Mouse (Mus musculus): ENCODE results near the gene Camta2. TPM values are rescaled to one million over a fixed set of nuclear protein-coding genes. Genes with fewer than 3 reads are reported as not detected.
A peak's percentile ranks its signal among the peaks of the same experiment; 100 is the strongest.

Camta2 gene
- total RNA-seq, 2 experiments from 2014 or later: 232 to 256 TPM

DNA sequence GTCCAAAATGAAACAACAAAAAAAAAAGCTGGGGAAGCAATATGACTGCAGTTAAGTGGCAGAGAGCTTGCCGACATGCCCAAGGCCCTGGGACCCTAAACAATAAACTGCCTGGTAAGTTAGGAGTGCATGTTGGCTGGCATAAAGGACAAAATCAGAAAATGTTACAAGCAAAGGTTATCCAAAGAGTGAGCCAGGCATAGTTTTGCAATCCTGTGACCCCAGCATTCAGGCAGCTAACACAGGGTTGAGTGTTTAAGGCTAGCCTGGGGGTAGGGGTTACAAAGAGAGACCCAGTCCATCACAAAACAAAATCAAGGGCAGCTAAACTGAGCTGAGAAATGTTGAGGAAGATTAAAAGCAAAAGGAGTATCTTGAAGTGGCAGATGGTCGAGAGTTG lies 11.1 kb upstream of the Camta2 start:
- intact Hi-C loops (cut with DNase I): no loop called here

DNA sequence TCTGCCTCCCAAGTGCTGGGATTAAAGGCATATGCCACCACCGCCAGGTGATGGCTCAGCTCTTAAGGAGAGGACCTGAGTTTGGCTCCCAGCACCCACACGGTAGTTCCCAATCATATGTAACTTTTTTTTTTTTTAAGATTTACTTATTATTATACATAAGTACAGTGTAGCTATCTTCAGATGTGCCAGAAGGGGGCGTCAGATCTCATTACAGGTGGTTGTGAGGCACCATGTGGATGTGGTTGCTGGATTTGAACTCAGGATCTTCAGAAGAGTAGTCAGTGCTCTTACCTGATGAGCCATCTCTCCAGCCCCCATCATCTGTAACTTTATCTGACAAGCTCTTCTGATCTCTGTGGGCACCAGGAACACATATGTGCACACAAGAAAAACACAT lies 9.5 kb upstream of the Camta2 start:
- no peak for DNase-seq (ENCODE audit: low spot score in 2 of 2)
- intact Hi-C loops (cut with DNase I): no loop called here

More for the DNA sequence above, 11.1 kb upstream of the Camta2 start:
- no peak for DNase-seq (ENCODE audit: low spot score in 2 of 2)

DNA sequence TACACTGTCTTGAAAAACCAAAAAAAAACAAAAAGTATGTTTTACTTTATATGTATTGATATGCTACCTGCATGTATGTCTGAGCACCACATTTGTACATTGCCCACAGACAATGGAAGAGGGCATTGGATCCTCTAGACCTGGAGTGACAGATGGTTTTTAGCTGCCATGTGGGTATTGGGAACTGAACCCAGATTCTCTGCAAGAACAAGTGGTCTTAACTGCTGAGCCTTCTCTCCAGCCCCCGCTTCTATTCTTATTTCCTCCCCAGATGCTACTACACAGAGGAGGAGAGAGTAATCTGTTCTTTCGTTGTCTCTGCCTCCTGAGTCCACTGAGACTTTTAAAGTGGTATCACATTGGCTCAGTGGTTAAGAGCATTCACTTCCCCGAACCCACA lies 5.6 kb upstream of the Camta2 start:
- DNase-seq (ENCODE audit: low spot score in 2 of 2): no peak
- intact Hi-C loops (cut with DNase I): no loop called here

DNA sequence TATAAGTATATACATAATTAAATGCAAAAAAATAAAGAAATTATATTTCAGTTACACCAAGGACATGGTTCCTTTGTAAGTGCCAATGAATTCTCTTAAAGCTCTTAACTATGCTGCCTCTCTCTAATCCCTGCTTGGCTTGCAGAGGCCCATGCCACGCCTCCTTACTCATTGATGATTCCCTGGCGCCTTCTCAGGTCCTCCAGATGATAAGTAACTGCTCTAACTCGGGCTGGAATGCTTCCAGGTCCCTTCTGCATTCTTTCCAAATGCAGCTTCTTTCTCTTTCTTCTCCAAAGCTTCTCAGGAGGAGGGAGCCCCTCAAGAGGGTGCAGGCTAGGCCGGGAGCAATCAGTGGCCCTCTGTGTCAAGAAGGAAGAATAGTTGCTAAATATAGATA lies 1.7 kb upstream of the Camta2 start:
- no peak for DNase-seq (ENCODE audit: low spot score in 2 of 2)
- intact Hi-C loops (cut with DNase I): loop anchor here (5.0 kb wide), 1 partner anchor 68 kb away; no protein-coding TSS in a partner anchor

DNA sequence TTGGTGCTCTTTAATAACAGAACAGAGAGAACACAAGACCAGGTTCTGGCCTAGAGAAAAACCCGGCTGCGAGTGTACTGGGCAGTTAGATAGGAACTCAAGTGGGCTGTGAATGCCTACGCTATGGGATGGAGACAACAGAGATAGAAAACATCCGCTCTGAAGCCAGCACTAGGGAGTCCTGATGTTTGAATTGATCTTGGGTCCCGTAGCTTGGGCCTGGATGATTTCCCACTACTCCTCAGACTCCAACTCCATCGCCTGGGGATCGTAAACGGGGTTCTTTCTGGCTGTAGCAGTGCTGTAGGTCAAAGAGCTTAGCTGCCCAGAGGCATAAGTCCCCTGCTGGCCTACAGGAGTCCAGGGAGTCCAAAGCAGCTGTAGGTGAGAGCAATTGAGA lies 467 bp upstream of the Camta2 start:
- intact Hi-C loops (cut with DNase I): loop anchor here (5.0 kb wide), 1 partner anchor 69 kb away; no protein-coding TSS in a partner anchor

DNA sequence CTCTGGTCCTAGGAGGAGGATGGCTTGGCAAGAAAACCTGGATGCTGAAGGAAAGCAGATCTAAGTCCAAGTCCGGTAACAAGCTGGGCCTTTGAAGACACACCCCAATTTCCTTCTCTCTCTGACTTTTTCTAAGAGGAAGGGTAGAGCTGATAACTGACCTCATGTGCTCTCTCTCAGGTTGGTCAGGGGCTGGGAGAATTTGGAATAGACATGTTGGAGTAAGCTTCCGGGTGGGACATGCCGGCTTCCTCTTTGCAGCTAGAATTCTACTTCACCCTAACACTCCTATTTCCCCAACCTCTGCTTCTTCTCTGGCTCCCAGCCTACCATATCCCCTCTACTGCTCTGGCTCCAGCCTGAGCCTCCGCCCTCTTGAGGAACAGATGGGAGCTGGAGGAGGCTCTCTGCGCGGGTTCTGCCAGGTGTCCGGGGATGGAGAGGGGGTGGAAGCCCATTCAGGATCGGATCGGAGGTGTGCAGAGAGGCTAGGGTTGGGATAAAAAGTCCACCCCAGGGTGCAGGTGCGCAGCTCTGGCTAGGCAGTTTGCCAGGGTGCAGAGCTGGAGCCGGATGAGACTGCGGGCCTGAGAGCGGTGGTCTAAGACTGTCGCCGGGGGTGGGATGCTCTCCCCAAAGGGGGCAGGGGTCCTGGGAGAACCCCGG lies 871 bp downstream of the Camta2 start:
- intact Hi-C loops (cut with DNase I): loop anchor here (1.0 to 5.0 kb wide), 3 partner anchors 14 to 70 kb away; partner anchors contain the start of genes Inca1, Kif1c and Spag7
- peak; percentile 64 to 80 for DNase-seq (ENCODE audit: low spot score in 2 of 2)

More for the DNA sequence above, 467 bp upstream of the Camta2 start:
- no peak for DNase-seq (ENCODE audit: low spot score in 2 of 2)

DNA sequence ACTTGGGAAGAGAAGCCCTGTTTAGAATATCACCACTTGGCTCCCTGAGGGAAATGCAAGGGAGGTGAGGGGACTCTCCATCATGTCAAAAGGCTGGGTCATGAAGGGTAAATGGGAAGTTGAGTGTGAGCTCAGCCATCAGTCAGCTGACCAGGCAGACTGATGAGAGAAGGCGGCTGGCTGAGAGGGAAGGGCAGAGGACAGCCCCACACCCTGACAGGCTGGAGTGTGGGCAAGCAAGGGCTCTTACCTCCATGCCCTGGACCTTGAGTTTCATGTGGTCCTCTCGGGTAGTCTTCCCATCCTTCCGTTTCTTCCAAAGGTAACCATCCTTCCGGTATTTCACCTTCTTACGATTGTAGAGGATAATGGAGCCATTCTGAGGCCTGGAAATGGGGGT lies 4.3 kb downstream of the Camta2 start:
- no peak for DNase-seq (ENCODE audit: low spot score in 2 of 2)

DNA sequence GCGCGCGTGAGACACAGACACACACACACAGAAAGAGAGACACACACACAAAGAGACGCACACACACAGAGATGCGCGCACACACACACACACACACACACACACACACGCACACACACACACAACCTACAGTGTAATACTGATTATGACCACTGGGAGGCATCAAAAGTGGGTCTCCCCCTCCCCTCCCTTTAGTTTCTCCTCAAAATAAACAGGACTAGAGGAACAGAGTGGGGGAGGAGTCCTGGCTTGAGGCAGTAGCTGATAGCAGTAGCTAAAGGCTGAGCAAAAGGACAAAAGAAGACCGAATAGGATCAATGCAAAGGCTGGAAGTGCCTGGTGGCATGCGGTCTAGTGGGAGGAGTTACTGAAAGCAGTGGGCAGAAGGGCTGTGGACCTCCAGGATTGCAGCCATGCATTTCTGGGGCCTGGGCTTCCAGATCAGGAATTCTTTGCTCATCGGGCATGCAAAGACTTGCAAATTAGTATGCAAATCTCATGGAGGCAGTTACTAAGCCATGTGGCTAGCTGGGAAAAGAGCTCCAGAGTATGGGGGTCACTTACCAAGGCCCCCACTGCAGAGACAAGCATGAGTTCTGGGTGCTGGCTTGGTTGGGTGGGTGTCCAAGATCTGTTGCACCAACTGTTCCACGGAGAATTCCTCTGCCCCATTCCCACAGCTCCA lies 5.9 kb downstream of the Camta2 start:
- intact Hi-C loops (cut with DNase I): no loop called here
- DNase-seq (ENCODE audit: low spot score in 2 of 2): no peak

More for the DNA sequence above, 4.3 kb downstream of the Camta2 start:
- intact Hi-C loops (cut with DNase I): no loop called here

DNA sequence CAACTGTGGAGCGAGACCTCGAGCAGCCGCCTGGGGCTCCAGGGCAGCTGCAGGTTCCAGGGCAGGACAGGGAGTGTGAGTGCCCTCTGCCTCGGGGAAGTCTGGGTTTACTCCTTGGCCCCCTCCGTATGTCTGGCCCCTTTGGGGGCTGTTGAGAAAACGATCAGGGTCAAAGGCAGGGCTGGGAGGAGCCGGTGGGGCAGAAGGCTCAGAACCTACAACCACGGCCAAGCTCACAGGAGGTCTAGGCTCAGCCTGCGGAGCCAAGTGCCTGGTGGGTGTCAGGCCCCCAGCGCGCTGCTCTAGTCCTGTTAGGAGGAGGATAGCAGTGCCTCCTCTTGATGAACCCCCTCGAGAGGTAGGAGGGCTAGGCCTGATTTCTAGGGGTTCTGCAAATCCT lies 6.7 kb downstream of the Camta2 start:
- intact Hi-C loops (cut with DNase I): no loop called here
- no peak for DNase-seq (ENCODE audit: low spot score in 2 of 2)

DNA sequence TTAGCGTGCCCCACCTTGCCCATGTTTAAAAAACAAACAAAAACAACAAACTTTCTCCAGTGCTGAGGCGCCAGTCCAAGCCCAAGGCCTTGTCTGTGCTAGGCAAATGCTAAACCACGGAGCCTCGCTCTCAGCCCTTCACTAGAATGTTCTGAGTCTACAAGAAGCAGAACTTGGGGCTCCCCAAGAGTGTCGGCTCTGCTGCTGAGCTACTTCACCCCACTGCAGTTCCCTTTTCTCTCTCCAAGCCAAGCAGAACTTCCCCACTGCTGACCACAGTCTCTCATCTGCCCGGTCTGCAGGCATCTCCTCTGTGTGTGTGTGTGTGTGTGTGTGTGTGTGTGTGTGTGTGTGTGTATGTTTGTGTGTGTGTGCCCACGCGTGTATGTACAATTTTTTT lies 8.0 kb downstream of the Camta2 start:
- DNase-seq (ENCODE audit: low spot score in 2 of 2): no peak
- intact Hi-C loops (cut with DNase I): no loop called here

DNA sequence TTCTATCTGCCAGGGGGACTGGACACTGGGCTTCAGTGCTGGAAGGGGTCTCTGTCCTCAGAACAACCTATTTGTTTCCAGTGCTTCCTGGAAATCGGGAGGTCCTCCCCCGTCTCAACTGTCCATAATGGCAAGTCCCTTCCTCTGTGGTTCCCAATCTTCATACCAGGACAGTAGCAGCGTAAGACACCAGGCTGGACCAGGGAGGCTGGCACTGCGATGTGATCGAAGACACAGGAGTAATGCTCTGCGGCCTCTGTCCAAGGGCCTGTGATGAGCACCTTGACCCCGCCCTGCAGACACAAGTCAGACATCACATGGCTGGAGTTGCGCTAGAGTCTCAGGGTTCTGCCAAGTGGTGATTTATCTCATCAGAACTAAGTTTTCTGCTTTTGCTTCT lies 8.5 kb downstream of the Camta2 start:
- intact Hi-C loops (cut with DNase I): no loop called here

DNA sequence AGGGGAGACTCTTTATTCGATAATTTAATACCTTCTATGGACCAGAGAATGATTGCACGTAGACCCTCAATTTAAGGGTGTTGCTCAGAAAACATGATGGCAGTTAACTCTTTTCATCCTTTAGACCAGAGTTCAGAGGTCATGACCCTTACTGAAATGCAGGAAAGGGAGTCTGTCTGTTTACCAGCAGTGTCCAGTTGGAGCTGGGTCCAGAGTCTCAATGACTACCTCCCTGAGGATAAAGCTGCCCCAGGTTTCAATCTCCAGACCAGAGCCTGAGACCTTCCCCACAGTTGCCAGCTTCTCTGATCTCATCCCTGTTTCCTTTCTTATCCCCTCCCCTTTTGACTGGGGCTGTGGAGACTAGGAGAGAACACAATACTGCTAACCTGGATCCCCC lies 9.3 kb downstream of the Camta2 start:
- no peak for DNase-seq (ENCODE audit: low spot score in 2 of 2)
- intact Hi-C loops (cut with DNase I): no loop called here

More for the DNA sequence above, 8.5 kb downstream of the Camta2 start:
- no peak for DNase-seq (ENCODE audit: low spot score in 2 of 2)

DNA sequence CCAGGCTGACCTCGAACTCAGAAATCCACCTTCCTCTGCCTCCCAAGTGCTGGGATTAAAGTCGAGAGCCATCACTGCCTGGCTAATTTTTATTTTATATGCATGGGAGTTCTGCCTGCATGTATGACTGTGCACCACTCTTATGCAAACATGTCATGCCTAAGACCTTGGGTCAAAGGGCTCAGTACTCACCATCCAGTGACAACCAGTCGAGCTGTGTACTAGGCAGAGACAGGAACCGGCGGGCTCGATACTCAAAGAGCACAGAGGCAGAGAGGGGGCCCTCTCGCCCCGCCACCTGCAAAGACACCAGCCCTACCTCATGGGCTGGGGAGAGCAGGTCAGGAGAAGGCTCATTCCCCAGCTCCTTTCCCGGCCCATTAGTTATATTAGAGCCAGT lies 9.8 kb downstream of the Camta2 start:
- no peak for DNase-seq (ENCODE audit: low spot score in 2 of 2)

DNA sequence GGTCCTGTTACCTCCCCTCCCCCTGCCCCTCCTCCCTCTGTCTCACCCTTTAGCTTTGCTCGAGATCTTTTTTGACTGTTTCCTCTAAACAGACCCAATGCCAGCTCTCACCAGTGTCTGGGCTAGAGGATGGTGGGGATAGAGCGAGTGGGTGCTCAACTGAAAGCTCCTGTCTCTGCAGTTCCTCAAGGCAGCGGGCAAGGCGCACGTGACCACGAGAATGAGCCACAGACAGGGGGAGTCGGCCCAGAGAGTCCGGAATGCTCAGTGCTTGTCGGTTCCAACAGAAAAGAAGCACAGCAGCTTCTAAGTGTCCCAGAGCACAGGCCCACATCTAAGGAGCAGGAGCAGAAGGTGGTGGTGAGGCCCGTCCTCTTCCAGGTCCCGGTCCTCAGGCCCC lies 13.4 kb downstream of the Camta2 start:
- DNase-seq (ENCODE audit: low spot score in 2 of 2): no peak
- intact Hi-C loops (cut with DNase I): no loop called here

More for the DNA sequence above, 9.8 kb downstream of the Camta2 start:
- intact Hi-C loops (cut with DNase I): no loop called here

DNA sequence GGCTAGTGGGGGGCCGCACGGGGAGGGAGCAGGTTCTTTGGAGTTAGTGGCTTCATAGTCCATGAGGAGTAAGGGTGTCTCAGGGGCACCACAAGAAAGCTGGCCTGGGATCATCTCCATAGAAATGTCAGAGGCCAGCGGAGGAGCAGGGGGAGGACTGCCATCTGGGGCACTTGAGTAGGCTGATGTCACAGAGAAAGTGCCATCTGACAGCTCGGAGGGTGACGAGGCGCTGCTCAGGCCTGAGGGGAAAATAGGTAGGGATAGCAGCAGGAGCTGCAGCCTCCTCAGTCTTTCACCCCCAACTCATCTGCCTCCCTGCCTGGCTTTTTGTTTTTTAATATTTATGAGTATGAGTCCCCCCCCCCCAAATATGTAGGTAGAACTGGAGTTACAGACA lies 13.9 kb downstream of the Camta2 start:
- intact Hi-C loops (cut with DNase I): no loop called here
- no peak for DNase-seq (ENCODE audit: low spot score in 2 of 2)

DNA sequence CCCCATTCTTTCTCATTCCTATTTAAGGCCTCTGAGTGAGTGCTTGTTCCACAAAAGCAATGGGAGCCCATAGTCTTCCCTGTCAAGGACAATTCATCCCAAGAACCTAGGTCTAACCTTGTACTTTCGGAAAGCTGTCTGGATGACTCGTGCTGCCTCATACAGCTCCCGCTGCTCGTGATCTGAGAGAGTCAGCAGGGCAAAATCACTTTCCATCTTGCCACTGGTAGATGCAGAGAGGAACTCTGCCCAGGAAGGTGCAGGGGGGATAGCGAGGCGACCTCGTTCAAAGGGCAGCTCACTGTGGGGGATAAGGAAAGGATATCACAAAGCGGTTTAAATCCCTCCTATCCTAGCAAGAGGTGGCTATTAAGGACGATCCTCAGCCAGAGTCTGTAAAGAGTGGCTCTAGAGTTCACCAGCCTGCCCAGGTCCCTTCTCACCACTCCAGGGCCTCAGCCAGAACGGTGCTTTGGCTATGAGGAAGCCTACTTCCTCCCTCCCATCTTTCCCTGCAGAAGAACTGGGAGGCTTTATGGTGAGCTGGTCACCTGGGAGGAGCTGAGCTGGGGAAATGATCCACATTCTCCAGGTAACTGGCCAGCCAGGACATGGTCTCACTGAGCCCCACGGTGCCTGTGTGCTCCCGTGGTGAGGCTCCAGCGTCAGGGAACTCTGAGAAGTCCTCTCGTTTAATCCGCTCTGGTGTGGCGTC lies 16.4 kb downstream of the Camta2 start:
- intact Hi-C loops (cut with DNase I): no loop called here
- no peak for DNase-seq (ENCODE audit: low spot score in 2 of 2)

DNA sequence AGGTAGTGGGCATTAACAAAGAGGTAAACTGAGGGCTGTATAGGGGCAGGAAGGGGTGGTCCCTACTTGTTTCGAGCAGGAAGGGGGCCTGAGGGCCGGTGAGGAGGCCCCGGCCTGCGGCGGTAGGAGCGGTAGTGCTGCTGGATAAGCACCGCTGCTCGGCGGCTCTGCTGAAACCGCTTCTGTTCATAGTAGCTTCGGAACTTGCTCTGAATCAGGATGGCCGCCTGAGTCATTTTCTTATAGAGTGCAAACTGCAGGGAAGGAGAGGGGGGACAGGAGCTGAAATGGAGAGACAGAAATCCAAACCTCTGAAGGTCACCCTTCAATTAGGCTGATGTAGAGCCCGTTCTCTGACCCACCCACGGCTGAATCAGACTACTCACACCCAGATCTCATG lies 17.4 kb downstream of the Camta2 start:
- intact Hi-C loops (cut with DNase I): no loop called here
- no peak for DNase-seq (ENCODE audit: low spot score in 2 of 2)

DNA sequence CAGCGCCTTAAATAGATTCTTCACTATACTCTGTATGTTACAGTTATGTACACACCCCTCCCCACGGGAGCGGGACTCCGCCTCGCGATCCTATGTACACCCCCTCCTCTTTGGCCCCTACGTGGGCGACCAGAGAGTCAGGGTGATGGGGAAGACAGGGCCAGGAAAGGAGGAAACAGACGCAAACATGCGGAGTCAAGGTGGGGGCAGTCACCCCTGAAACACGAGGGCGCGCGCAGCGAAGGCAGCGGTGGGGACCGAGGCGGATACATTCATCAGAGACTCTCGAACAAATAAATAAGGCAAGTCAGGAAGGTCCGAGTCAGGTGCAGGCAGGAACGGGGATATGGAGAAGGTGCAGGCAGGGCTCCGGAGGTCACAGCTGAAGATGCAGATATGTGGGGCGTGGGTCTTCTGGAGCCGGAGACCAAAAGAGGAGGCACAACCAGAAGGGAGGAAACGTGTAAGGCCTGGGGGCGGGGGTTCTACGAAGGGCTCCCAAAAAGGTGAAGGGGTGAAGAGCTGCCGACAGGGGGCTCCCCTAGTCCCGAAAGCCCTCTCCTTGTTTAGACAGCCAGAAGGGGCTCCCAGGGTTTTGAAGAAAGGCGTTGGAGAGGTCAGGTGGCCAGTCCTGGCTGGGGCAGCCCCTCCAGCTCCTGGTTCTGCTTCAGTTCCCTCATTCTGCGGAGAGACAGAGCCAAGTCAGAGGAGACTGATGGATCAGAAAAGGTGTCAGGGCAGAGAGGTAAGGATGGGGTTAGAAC lies 18.1 kb downstream of the Camta2 start:
- peak; percentile 57 to 61 for DNase-seq (ENCODE audit: low spot score in 2 of 2)
- intact Hi-C loops (cut with DNase I): loop anchor here (1.0 to 2.0 kb wide), 2 partner anchors 15 to 18 kb away; partner anchors contain the start of gene Pfn1

DNA sequence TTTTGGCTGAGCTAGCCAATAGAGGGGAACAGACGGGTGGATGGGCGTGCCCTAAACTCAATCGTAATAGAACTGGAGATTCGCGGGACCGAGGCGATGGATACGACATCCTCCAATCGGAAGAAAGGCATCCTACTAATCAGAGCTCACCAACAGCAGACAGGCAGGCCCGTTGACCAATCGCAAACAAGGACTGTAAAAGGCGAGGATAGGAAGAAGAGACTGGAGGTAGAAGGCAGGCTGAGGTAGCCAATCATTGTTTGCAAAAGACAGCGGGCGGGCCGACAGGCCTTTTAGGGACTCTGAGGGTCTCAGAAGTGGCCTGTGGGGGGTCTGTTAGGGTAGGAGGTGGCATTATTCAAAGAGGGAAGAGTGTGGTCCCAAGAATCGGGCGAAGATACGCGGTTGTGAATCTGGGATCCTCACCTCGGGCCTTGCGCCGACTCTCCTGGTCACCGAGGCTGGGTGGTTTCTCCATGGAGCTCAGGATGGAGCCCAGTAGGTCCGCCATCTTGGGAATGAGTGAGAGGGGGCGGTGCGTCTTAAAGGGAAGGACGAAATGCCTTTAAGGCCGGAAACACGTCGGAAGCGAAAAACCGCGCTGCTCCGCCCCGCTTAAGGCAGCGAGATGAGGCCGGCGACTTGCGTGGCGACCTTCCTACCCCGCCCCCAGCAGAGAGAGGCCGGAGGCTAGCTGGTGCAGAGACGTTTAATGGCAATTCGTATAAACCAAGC lies 19.0 kb downstream of the Camta2 start, which contains the start of gene Spag7:
TSS of gene Spag7 (minus strand) at position 646 of the 735 bp plus-strand sequence.
- intact Hi-C loops (cut with DNase I): loop anchor here (1.0 to 2.0 kb wide), 2 partner anchors 14 to 18 kb away; partner anchors contain the start of gene Pfn1
- peak; percentile 96 to 98 for DNase-seq (ENCODE audit: low spot score in 2 of 2)
